Mouse (Mus musculus): ENCODE measurements around the gene Pax1.

Pax1 gene

DNA sequence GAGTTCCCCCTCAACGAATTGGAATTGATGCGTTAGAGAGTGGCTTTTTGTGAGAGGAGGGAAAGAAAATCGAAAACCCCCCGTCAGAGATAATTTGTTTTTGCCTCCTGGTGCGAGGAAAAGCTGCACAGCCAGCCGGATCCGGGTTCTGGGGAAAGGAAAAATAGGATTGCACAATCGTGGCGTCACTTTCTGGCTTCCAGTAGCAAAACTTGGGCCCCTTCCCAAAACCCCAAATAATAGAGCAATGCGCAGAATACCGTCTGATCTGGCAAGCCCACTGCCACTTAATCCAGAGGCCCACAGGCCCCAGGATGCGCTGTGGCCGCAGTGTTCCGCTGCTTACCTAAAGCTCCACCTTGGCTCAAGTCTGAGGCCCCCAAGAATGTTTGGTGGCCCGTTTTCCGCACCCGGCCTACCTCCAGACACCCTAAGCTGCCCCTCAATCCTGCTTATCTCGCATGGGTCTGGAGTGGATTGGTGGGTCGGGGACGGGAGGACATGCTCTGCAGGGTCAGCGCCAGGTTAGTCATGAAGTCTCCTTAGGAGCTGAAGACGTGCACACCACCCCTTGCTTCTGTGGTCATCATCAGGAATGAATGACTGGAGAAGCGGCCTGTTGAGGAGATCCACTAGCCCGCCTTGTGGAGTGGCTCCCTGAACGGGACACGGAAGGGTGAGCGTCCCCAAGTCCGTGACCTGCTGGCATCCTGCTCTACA lies 11.4 kb downstream of the Pax1 start:
- no peak for DNase-seq (ENCODE audit: low read depth, low spot score)

DNA sequence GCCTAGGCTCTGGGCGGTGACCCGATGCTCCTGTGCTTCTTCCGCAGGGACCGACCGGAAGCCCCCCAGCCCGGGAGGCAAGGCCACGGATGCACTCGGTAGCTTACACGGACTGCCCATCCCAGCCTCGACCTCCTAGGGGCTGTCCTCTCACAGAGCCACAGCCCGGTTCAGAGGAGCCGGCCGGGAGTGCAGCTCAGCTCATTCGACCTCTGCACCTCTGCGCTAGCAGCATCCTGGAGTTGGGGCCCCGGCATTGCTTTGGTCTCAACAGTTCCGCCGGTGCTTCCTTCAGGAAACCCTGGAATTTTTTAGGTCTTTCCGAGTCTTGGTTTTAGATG lies 11.9 kb downstream of the Pax1 start:
- no peak for DNase-seq (ENCODE audit: low read depth, low spot score)

- no peak for DNase-seq (ENCODE audit: low read depth, low spot score)
Observed at GRCm38 (mm10) chr2:147374245-147374644, 12.5 kb downstream of the Pax1 start.

GRCm38 (mm10) chr2:147375019-147375715 lies 13.4 kb downstream of the Pax1 start:
- DNase-seq (ENCODE audit: low read depth, low spot score): no peak

GRCm38 (mm10) chr2:147378934-147379333 lies 17.2 kb downstream of the Pax1 start:
- DNase-seq (ENCODE audit: low read depth, low spot score): peak; percentile 6

DNA sequence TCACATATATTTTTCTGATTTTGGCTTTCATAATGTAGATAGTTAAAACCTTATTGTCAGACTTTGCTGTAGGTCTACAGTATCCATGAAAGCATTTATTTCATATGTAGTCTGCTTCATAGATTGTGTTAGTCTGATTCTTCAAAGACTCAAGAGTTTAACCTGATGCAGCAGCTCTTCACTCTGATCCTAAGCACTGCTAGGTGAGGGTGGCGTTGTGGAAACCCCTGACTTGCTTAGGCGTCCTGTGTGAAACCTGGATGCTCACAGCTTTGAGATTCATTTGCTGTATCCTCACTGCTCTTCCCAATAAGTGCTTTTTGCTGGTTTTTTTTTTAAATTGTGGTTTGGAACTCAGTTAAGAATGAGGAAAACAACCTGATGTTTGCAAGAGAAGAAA lies 21.6 kb downstream of the Pax1 start:
- DNase-seq (ENCODE audit: low read depth, low spot score): no peak

DNA sequence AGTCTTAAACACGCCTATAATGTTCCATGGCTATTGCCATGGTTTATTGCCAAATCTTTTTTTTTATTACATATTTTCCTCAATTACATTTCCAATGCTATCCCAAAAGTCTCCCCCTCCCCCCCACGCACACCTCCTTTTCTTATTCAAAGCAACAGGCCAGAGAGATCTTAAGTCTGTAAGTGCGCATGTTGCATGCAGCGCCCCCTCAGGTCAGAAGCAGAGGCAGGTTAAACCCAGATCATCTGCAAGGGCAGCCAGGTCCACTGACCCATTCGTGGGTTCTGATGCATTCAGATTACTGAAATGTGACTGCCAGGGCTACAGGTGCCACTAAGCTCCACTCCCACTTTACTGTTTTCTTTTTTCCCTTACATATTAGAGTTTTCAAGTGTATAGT lies 25.2 kb downstream of the Pax1 start:
- no peak for DNase-seq (ENCODE audit: low read depth, low spot score)

- DNase-seq (ENCODE audit: low read depth, low spot score): no peak
Observed at GRCm38 (mm10) chr2:147409323-147409722, 47.6 kb downstream of the Pax1 start.

- no peak for DNase-seq (ENCODE audit: low read depth, low spot score)
Observed at GRCm38 (mm10) chr2:147415037-147415436, 53.3 kb downstream of the Pax1 start.

DNA sequence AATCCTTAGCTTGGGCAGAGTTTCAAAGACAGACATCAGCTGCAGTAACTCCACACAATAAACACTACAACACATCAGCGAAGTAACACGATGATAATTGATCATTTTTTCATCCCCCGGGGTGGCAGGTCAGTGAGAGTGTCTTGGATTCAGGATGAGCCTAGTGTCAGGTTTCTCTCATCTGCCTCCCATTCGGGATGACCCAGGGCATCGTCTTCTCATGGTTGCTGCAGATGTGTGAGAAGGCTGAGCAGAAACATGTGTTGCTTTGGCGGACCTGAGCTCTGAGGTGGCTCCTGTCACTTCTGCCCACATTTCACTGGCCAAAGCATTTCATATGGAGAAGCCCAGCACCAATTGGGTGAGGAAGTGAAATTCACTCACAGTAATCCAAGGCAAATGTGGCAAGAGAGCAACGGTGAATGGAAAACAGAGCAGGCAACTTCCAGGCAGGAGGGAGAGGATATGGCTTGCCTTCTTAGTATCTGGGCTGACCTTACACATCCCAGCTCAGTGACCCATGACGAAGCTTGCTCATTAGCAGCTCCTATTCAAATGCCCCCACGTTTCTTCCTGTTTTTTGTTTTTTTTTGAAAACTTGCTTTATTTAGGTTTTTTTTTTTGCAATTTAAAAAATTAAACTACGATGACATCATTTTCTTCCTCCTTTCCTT lies 63.0 kb downstream of the Pax1 start:
- no peak for DNase-seq (ENCODE audit: low read depth, low spot score)

DNA sequence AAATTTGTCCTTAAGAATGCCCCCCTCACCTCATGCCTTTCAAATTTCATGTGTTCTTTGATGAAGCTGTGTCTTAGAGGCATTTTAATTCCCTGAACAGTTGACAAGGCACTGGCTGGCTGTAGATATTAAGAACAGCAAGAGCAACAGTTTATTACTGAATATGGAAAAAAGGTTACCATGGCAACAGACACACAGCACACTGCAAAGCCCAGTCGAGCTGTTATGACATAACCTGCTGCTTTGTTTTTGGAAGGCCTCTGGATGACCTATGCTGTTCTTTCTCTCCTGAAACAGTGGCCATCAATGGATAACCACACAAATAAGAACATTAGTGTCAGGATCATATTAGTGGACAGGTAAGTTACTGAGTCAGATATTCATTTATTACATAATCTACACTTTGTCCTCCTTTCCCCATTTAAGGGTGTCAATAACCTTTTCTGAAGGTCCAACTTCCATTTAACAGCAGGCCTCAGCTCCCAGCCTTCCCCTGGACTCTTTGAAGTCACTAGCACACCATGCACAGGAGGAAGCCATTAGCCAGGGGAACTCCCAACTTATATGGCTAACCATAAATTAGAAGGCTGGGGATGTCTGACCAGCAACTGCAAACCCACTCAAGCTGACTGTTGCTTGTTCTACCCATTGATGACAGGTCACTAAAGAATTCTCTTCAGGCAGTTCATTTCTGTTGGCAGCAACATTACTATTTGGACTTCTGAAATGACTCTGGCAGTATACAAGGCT lies 68.1 kb downstream of the Pax1 start:
- no peak for DNase-seq (ENCODE audit: low read depth, low spot score)

- no peak for DNase-seq (ENCODE audit: low read depth, low spot score)
Observed at GRCm38 (mm10) chr2:147433120-147433519, 71.4 kb downstream of the Pax1 start.
